Mouse (Mus musculus) erythroblast, embryonic 14.5 days (primary cell): ENCODE data around the gene Ptpa. TPM values are rescaled to one million over a fixed set of nuclear protein-coding genes. Genes with fewer than 3 reads are reported as not detected.

ENCODE experiments used
- H3K27me3 ChIP-seq: 2 replicates; pipeline ENCODE4 v1.6.1; 2012; ENCODE audit warnings: inconsistent platforms; ENCODE audit not compliant: control insufficient read depth
- H3K36me3 ChIP-seq: 2 replicates; pipeline ENCODE4 v1.6.1; 2012; ENCODE audit warnings: mild to moderate bottlenecking, inconsistent platforms; ENCODE audit not compliant: control insufficient read depth
- H3K4me1 ChIP-seq: 2 replicates; pipeline ENCODE4 v1.6.1; 2012; ENCODE audit warnings: inconsistent platforms; ENCODE audit not compliant: control insufficient read depth
- H3K4me3 ChIP-seq: replicated peaks from 2 replicates; pipeline ENCODE3; 2012; ENCODE audit warnings: moderate library complexity, mild to moderate bottlenecking, inconsistent platforms
- H3K9me3 ChIP-seq: 2 replicates; pipeline ENCODE4 v1.6.1; 2012; ENCODE audit warnings: low read length, inconsistent platforms, mixed read lengths; ENCODE audit not compliant: control insufficient read depth
- GATA1 ChIP-seq: IDR thresholded peaks from 2 replicates; pipeline ENCODE4 v1.6.1; 2012; ENCODE audit warnings: low read length, inconsistent platforms, mixed read lengths
- TAL1 ChIP-seq: IDR thresholded peaks from 3 replicates; pipeline ENCODE4 v1.6.1; 2012; ENCODE audit warnings: low read length, inconsistent platforms, mixed read lengths
- polyA plus RNA-seq: library from polyadenylated mRNA; stranded (reverse); fragments of >175 nt; gene quantifications from 2 replicates; pipeline ENCODE4 v1.2.3, GENCODE M21; 2012

Ptpa gene
- polyA plus RNA-seq, 1 experiment, result 150 TPM

- H3K4me3 ChIP-seq, result no peak overlapping the region
- H3K4me1 ChIP-seq, result peaks cover 54% of the 10 kb centered on the region
- TF ChIP-seq GATA1 (no peak), TAL1 (no peak)
- H3K9me3 ChIP-seq, result peaks cover 5% of the 10 kb centered on the region; the same call in 1 of the 2 replicates
- H3K27me3 ChIP-seq, result no peaks in the 10 kb centered on the region
- H3K36me3 ChIP-seq, result peaks cover 58% of the 10 kb centered on the region
These were observed 31.0 kb upstream of the Ptpa start for GRCm38 (mm10) chr2:30384814-30385213.

- Histone ChIP-seq H3K9me3 (peaks cover 5% of the 10 kb centered on the region; the same call in 1 of the 2 replicates), H3K4me1 (peaks cover 47% of the 10 kb centered on the region), H3K4me3 (no peak overlapping the region), H3K36me3 (peaks cover 52% of the 10 kb centered on the region), H3K27me3 (no peaks in the 10 kb centered on the region)
- TF ChIP-seq TAL1 (no peak), GATA1 (no peak)
These were observed 30.2 kb upstream of the Ptpa start for GRCm38 (mm10) chr2:30385591-30385990.

- H3K9me3 ChIP-seq, result peaks cover 5% of the 10 kb centered on the region; the same call in 1 of the 2 replicates
- H3K36me3 ChIP-seq, result peaks cover 39% of the 10 kb centered on the region
- TF ChIP-seq TAL1 (no peak), GATA1 (no peak)
- H3K27me3 ChIP-seq, result no peaks in the 10 kb centered on the region
- peaks cover 42% of the 10 kb centered on the region for H3K4me1 ChIP-seq
- no peak overlapping the region for H3K4me3 ChIP-seq
These were observed 28.9 kb upstream of the Ptpa start for GRCm38 (mm10) chr2:30386913-30387312.

GRCm38 (mm10) chr2:30389000-30389399, 26.8 kb upstream of the Ptpa start:
- H3K36me3 ChIP-seq, result peaks cover 23% of the 10 kb centered on the region
- TF ChIP-seq GATA1 (no peak), TAL1 (no peak)
- H3K4me1 ChIP-seq, result peaks cover 42% of the 10 kb centered on the region
- H3K4me3 ChIP-seq, result no peak overlapping the region
- H3K9me3 ChIP-seq, result peaks cover 5% of the 10 kb centered on the region; the same call in 1 of the 2 replicates
- H3K27me3 ChIP-seq, result no peaks in the 10 kb centered on the region

GRCm38 (mm10) chr2:30392114-30392576, 23.7 kb upstream of the Ptpa start, which contains the start of gene Dolpp1:
Gene Dolpp1, plus strand, starts transcription at chr2:30392254.
- H3K4me1 ChIP-seq, result peaks cover 38% of the 10 kb centered on the region
- H3K9me3 ChIP-seq, result peaks cover 5% of the 10 kb centered on the region; the same call in 1 of the 2 replicates
- no peaks in the 10 kb centered on the region for H3K27me3 ChIP-seq
- no peak for TF ChIP-seq GATA1
- no peak for TF ChIP-seq TAL1
- peak within 1 kb of the TSS; percentile 80 for H3K4me3 ChIP-seq
- H3K36me3 ChIP-seq, result peaks cover 33% of the 10 kb centered on the region

- Histone ChIP-seq H3K36me3 (peaks cover 40% of the 10 kb centered on the region), H3K9me3 (peaks cover 5% of the 10 kb centered on the region; the same call in 1 of the 2 replicates), H3K27me3 (no peaks in the 10 kb centered on the region), H3K4me3 (peak overlapping the region; percentile 80), H3K4me1 (peaks cover 38% of the 10 kb centered on the region)
- no peak for TF ChIP-seq GATA1
- TF ChIP-seq TAL1, result no peak
These were observed 23.1 kb upstream of the Ptpa start for GRCm38 (mm10) chr2:30392577-30393369.

- peaks cover 45% of the 10 kb centered on the region for H3K36me3 ChIP-seq
- peaks cover 38% of the 10 kb centered on the region for H3K4me1 ChIP-seq
- TF ChIP-seq TAL1 (no peak), GATA1 (no peak)
- H3K4me3 ChIP-seq, result peak overlapping the region; percentile 80
- H3K9me3 ChIP-seq, result peaks cover 5% of the 10 kb centered on the region; the same call in 1 of the 2 replicates
- no peaks in the 10 kb centered on the region for H3K27me3 ChIP-seq
These were observed 22.5 kb upstream of the Ptpa start for GRCm38 (mm10) chr2:30393370-30393656.

- Histone ChIP-seq H3K4me3 (no peak overlapping the region), H3K27me3 (no peaks in the 10 kb centered on the region), H3K36me3 (peaks cover 70% of the 10 kb centered on the region), H3K9me3 (no peaks in the 10 kb centered on the region), H3K4me1 (peaks cover 38% of the 10 kb centered on the region)
- no peak for TF ChIP-seq TAL1
- TF ChIP-seq GATA1, result no peak
These were observed 20.1 kb upstream of the Ptpa start for GRCm38 (mm10) chr2:30395757-30396156.

- TF ChIP-seq TAL1 (no peak), GATA1 (no peak)
These were observed 19.6 kb upstream of the Ptpa start for GRCm38 (mm10) chr2:30396246-30396645.

GRCm38 (mm10) chr2:30397986-30398512, 17.8 kb upstream of the Ptpa start:
- TF ChIP-seq TAL1 (no peak), GATA1 (no peak)
- Histone ChIP-seq H3K4me1 (peaks cover 21% of the 10 kb centered on the region), H3K27me3 (no peaks in the 10 kb centered on the region), H3K4me3 (no peak overlapping the region), H3K36me3 (peaks cover 93% of the 10 kb centered on the region), H3K9me3 (no peaks in the 10 kb centered on the region)

More at GRCm38 (mm10) chr2:30396246-30396645, 19.6 kb upstream of the Ptpa start:
- H3K4me3 ChIP-seq, result no peak overlapping the region
- no peaks in the 10 kb centered on the region for H3K9me3 ChIP-seq
- no peaks in the 10 kb centered on the region for H3K27me3 ChIP-seq
- peaks cover 74% of the 10 kb centered on the region for H3K36me3 ChIP-seq
- H3K4me1 ChIP-seq, result peaks cover 36% of the 10 kb centered on the region
